Mouse (Mus musculus) C2C12 (cell line): ENCODE measurements around the gene Gm13276.
"Not testable (repeated sequence)": the region's sequence is repeated elsewhere in the genome, so short reads cannot be mapped to it uniquely, and the experiment has no call there.

Source experiments
- CEBPB ChIP-seq: IDR thresholded peaks from one replicate; pipeline ENCODE4 v1.6.1; 2011; ENCODE audit warnings: low read depth, mild to moderate bottlenecking, control low read depth, moderate library complexity
- CTCF ChIP-seq: IDR thresholded peaks from one replicate; pipeline ENCODE4 v1.5.1; 2011; ENCODE audit not compliant: control insufficient read depth, insufficient read depth, insufficient read length
- MAX ChIP-seq: IDR thresholded peaks from one replicate; pipeline ENCODE4 v1.6.1; 2011; ENCODE audit warnings: mild to moderate bottlenecking, control low read depth
- MYOG ChIP-seq: IDR thresholded peaks from one replicate; pipeline ENCODE4 v1.6.1; 2011; ENCODE audit not compliant: control insufficient read depth, insufficient read length; ENCODE audit errors: extremely low read depth
- USF1 ChIP-seq: IDR thresholded peaks from one replicate; pipeline ENCODE4 v1.6.1; 2011; ENCODE audit warnings: low read depth, mild to moderate bottlenecking, control low read depth, moderate library complexity

- not testable (repeated sequence) for TF ChIP-seq USF1, CTCF, MYOG, CEBPB, MAX
Measured at GRCm38 (mm10) chr4:88760431-88760830, 25.1 kb upstream of the Gm13276 start.
